Mouse (Mus musculus) kidney, adult 2 months (tissue): ENCODE data around the gene Cntrl.

Experiments
- CTCF ChIP-seq: fragments of 200-500 bp; conservative IDR thresholded peaks from 2 replicates; pipeline ENCODE4 v1.5.1; 2011; ENCODE audit warnings: low read depth, mild to moderate bottlenecking, control low read depth, low read length, moderate library complexity, mixed read lengths; ENCODE audit not compliant: insufficient read depth, insufficient read length
- POLR2A ChIP-seq: fragments of 200-500 bp; IDR thresholded peaks from one replicate; pipeline ENCODE4 v1.6.1; 2011; ENCODE audit warnings: low read depth, low read length, control low read depth

GRCm38 (mm10) chr2:35138576-35138975 is 29.3 kb downstream of the Cntrl start:
- TF ChIP-seq CTCF (no peak), POLR2A (no peak)
